8 mouse cellular contexts compared by ENCODE assay signal in the genomic region with DNA sequence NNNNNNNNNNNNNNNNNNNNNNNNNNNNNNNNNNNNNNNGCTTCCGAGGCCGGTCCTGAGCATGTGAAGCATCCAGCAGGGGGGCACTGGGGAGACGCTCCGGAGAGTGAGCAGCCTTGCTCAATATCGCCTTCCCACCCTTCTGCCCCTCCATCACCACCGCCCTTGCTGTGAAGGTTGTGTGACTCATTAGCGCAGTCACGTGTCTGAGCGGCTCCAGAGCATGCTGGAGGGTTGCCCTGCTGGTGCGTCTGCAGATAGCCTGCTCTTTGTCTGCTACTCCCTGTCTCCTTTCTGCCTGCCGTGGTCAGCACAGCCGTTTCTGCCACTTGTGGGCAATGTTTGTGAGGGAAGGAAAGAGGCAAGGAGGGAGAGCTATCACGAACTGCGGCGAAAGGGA. TPM values are rescaled to one million over a fixed set of nuclear protein-coding genes. Genes with fewer than 3 reads are reported as not detected.
DNase-seq lines count a peak whose midpoint lies in the region; ATAC-seq and TF ChIP-seq lines count a peak whose summit lies in the region.

No protein-coding gene starts in this region.

- peak overlapping the region; percentile 59 for H3K4me2 ChIP-seq in intestine, postnatal 0 days (replicated peaks; ENCODE audit: low read depth)

- no peaks in the 10 kb centered on the region for H3K36me3 ChIP-seq in intestine, postnatal 0 days (ENCODE audit: control insufficient read depth, insufficient read depth)
- no peaks in the 10 kb centered on the region for H3K36me3 ChIP-seq in midbrain, embryonic 10.5 days

- H3K27me3 ChIP-seq in intestine, postnatal 0 days (replicated peaks; ENCODE audit: control insufficient read depth, insufficient read depth, low read length): no peaks in the 10 kb centered on the region
- H3K27me3 ChIP-seq in midbrain, embryonic 10.5 days (ENCODE audit: low read depth, poor library complexity, severe bottlenecking): peaks cover 21% of the 10 kb centered on the region

- peak overlapping the region; percentile 14; the same call in 1 of the 2 replicates for H3K4me3 ChIP-seq in intestine, postnatal 0 days (ENCODE audit: low read depth, low read length)
- peak overlapping the region; percentile 49 for H3K4me3 ChIP-seq in midbrain, embryonic 10.5 days

- H3K27ac ChIP-seq in intestine, postnatal 0 days (ENCODE audit: low read depth, low read length): no peak overlapping the region
- peak overlapping the region; percentile 88 for H3K27ac ChIP-seq in midbrain, embryonic 10.5 days (replicated peaks)

- TF ChIP-seq CTCF in intestine, postnatal 0 days (IDR thresholded peaks at IDR 0.05; ENCODE audit: low read depth): peak; percentile 81

- intact Hi-C loops in left cerebral cortex, postnatal 36 days (cut with DNase I): no loop called here

- ATAC-seq in granulocyte monocyte progenitor cell, adult 5-6 weeks (replicated peaks; ENCODE audit: poor library complexity, severe bottlenecking): peak; percentile 100
- peak; percentile 96 for ATAC-seq in intestine, postnatal 0 days

- no peak overlapping the region for H3K9ac ChIP-seq in intestine, postnatal 0 days (ENCODE audit: low read depth, low read length)

- peak; percentile 95 for DNase-seq in adrenal gland, adult 2 months
- peak; percentile 96 for DNase-seq in embryo, embryonic 11 days
- DNase-seq in left cerebral cortex, postnatal 36 days (ENCODE audit: low spot score in 2 of 2): peak; percentile 79
- peak; percentile 93 for DNase-seq in midbrain, embryonic 10.5 days (ENCODE audit: low spot score)
- DNase-seq in right cerebral cortex, postnatal 36 days (ENCODE audit: low spot score in 2 of 2): peak; percentile 72 to 77
- DNase-seq in urinary bladder, postnatal 4 days (ENCODE audit: low spot score in 2 of 2): peak; percentile 86 to 92

- peaks cover 5% of the 10 kb centered on the region; the same call in 1 of the 2 replicates for H3K4me1 ChIP-seq in intestine, postnatal 0 days (replicated peaks; ENCODE audit: control insufficient read depth, insufficient read depth, low read length)
- H3K4me1 ChIP-seq in midbrain, embryonic 10.5 days: peaks cover 12% of the 10 kb centered on the region

- no peaks in the 10 kb centered on the region for H3K9me3 ChIP-seq in intestine, postnatal 0 days (ENCODE audit: control insufficient read depth)
- H3K9me3 ChIP-seq in midbrain, embryonic 10.5 days (replicated peaks): no peaks in the 10 kb centered on the region

- 0% methylated on average over 13 of the region's 15 CpGs for WGBS in intestine, postnatal 0 days
- WGBS in midbrain, embryonic 10.5 days: 3% methylated on average over 14 of the region's 15 CpGs

RNA-seq across cellular contexts. Expression of gene Tlr5, which starts 28.4 kb away (rescaled TPM):
- 1 to 10 TPM; 1.1 to 1.8 TPM for total RNA-seq in adrenal gland, adult 2 months (2021)
- polyA plus RNA-seq in adrenal gland, adult 2 months (2012; rRNA removed): 0.95 and 1.1 TPM in 2 replicates
- 1.1 and 1.5 TPM in 2 replicates for total RNA-seq in granulocyte monocyte progenitor cell, adult 5-6 weeks (2014; fragmentation: Nextera tagmentation)
- 0.60 and 0.82 TPM in 2 replicates for total RNA-seq in granulocyte monocyte progenitor cell, adult 5-6 weeks (2017)
- polyA plus RNA-seq in intestine, postnatal 0 days (2015; fragmentation: Nextera tagmentation; extraction: Ambion mirVana): 4.3 and 5.0 TPM in 2 replicates
- under 1 TPM; 0.20 to 0.27 TPM for total RNA-seq in left cerebral cortex, postnatal 36 days (2021)
- 0.35 and 0.52 TPM in 2 replicates for polyA plus RNA-seq in midbrain, embryonic 10.5 days (2016; fragmentation: Nextera tagmentation; extraction: Ambion mirVana)
